Mouse (Mus musculus): Measurements from ENCODE around the gene C530008M17Rik. TPM values are rescaled to one million over a fixed set of nuclear protein-coding genes. Genes with fewer than 3 reads are reported as not detected.

The C530008M17Rik gene
- polyA plus RNA-seq, 1 experiment from 2014 or later: 36.1 TPM

GRCm38 (mm10) chr5:76651151-76651725, 5.1 kb upstream of the C530008M17Rik start:
- Histone ChIP-seq H3K36me3 (ENCODE audit: control insufficient read depth, insufficient read depth, low read length) (no peaks in the 10 kb centered on the region), H3K9me3 (ENCODE audit: control insufficient read depth, low read length) (no peaks in the 10 kb centered on the region), H3K9ac (ENCODE audit: low read length) (no peak overlapping the region), H3K27ac (replicated peaks in 1 of 2; ENCODE audit: control insufficient read depth in 1 of 2, insufficient read depth in 1 of 2, low read depth in 2 of 2, low read length in 2 of 2) (no peak overlapping the region), H3K4me3 (ENCODE audit: control insufficient read depth in 1 of 2, insufficient read depth in 1 of 2, low read depth in 1 of 2, low read length in 2 of 2) (no peak overlapping the region), H3K4me2 (ENCODE audit: low read length) (no peak overlapping the region), H3K27me3 (ENCODE audit: control insufficient read depth, insufficient read depth, low read length) (no peaks in the 10 kb centered on the region), H3K4me1 (ENCODE audit: control insufficient read depth in 2 of 2, insufficient read depth in 2 of 2, low read length in 2 of 2) (no peaks in the 10 kb centered on the region)
- 65% methylated on average over 5 of the region's 5 CpGs for WGBS
- ATAC-seq (ENCODE audit: insufficient number of reproducible peaks, insufficient read depth, low FRiP score, low read depth): no peak

- peak overlapping the region; percentile 83 for H3K9ac ChIP-seq (ENCODE audit: low read length)
- under 1% methylated on average over 75 of the region's 80 CpGs for WGBS
- H3K36me3 ChIP-seq (ENCODE audit: control insufficient read depth, insufficient read depth, low read length): no peaks in the 10 kb centered on the region
- peak overlapping the region; percentile 99 for H3K4me2 ChIP-seq (ENCODE audit: low read length)
- H3K4me1 ChIP-seq (ENCODE audit: control insufficient read depth in 2 of 2, insufficient read depth in 2 of 2, low read length in 2 of 2): peaks cover 2% of the 10 kb centered on the region in 2 experiments; a peak in 1 of 4 replicates
- no peaks in the 10 kb centered on the region for H3K9me3 ChIP-seq (ENCODE audit: control insufficient read depth, low read length)
- no peaks in the 10 kb centered on the region; the same call in 1 of the 2 replicates for H3K27me3 ChIP-seq (ENCODE audit: control insufficient read depth, insufficient read depth, low read length)
- ATAC-seq (ENCODE audit: insufficient number of reproducible peaks, insufficient read depth, low FRiP score, low read depth): peak; percentile 81
- peak overlapping the region; percentile 65 to 75 for H3K4me3 ChIP-seq (ENCODE audit: control insufficient read depth in 1 of 2, insufficient read depth in 1 of 2, low read depth in 1 of 2, low read length in 2 of 2)
- H3K27ac ChIP-seq (replicated peaks in 1 of 2; ENCODE audit: control insufficient read depth in 1 of 2, insufficient read depth in 1 of 2, low read depth in 2 of 2, low read length in 2 of 2): no peak overlapping the region
Measured at GRCm38 (mm10) chr5:76657245-76658083, 1.2 kb downstream of the C530008M17Rik start.

GRCm38 (mm10) chr5:76658084-76658934, 2.0 kb downstream of the C530008M17Rik start:
- Histone ChIP-seq H3K4me3 (ENCODE audit: control insufficient read depth in 1 of 2, insufficient read depth in 1 of 2, low read depth in 1 of 2, low read length in 2 of 2) (peak overlapping the region; percentile 65 to 75), H3K9ac (ENCODE audit: low read length) (peak overlapping the region; percentile 83), H3K4me1 (ENCODE audit: control insufficient read depth in 2 of 2, insufficient read depth in 2 of 2, low read length in 2 of 2) (peaks cover 2% of the 10 kb centered on the region in 2 experiments; a peak in 1 of 4 replicates), H3K4me2 (ENCODE audit: low read length) (peak overlapping the region; percentile 99), H3K27me3 (ENCODE audit: control insufficient read depth, insufficient read depth, low read length) (no peaks in the 10 kb centered on the region; the same call in 1 of the 2 replicates), H3K9me3 (ENCODE audit: control insufficient read depth, low read length) (no peaks in the 10 kb centered on the region), H3K27ac (replicated peaks in 1 of 2; ENCODE audit: control insufficient read depth in 1 of 2, insufficient read depth in 1 of 2, low read depth in 2 of 2, low read length in 2 of 2) (no peak overlapping the region), H3K36me3 (ENCODE audit: control insufficient read depth, insufficient read depth, low read length) (no peaks in the 10 kb centered on the region)
- WGBS: 9% methylated on average over 38 of the region's 38 CpGs
- peak; percentile 69 for ATAC-seq (ENCODE audit: insufficient number of reproducible peaks, insufficient read depth, low FRiP score, low read depth)

GRCm38 (mm10) chr5:76659958-76660635, 3.8 kb downstream of the C530008M17Rik start:
- Histone ChIP-seq H3K36me3 (ENCODE audit: control insufficient read depth, insufficient read depth, low read length) (no peaks in the 10 kb centered on the region), H3K27me3 (ENCODE audit: control insufficient read depth, insufficient read depth, low read length) (no peaks in the 10 kb centered on the region; the same call in 1 of the 2 replicates), H3K9me3 (ENCODE audit: control insufficient read depth, low read length) (no peaks in the 10 kb centered on the region), H3K4me1 (ENCODE audit: control insufficient read depth in 2 of 2, insufficient read depth in 2 of 2, low read length in 2 of 2) (peaks cover 2% of the 10 kb centered on the region in 2 experiments; a peak in 1 of 4 replicates), H3K4me2 (ENCODE audit: low read length) (no peak overlapping the region), H3K4me3 (ENCODE audit: control insufficient read depth in 1 of 2, insufficient read depth in 1 of 2, low read depth in 1 of 2, low read length in 2 of 2) (no peak overlapping the region), H3K27ac (replicated peaks in 1 of 2; ENCODE audit: control insufficient read depth in 1 of 2, insufficient read depth in 1 of 2, low read depth in 2 of 2, low read length in 2 of 2) (no peak overlapping the region), H3K9ac (ENCODE audit: low read length) (no peak overlapping the region)
- WGBS: 88% methylated on average over 8 of the region's 8 CpGs
- ATAC-seq (ENCODE audit: insufficient number of reproducible peaks, insufficient read depth, low FRiP score, low read depth): no peak

- no peaks in the 10 kb centered on the region; the same call in 1 of the 2 replicates for H3K27me3 ChIP-seq (ENCODE audit: control insufficient read depth, insufficient read depth, low read length)
- H3K4me3 ChIP-seq (ENCODE audit: control insufficient read depth in 1 of 2, insufficient read depth in 1 of 2, low read depth in 1 of 2, low read length in 2 of 2): no peak overlapping the region
- no peak overlapping the region for H3K9ac ChIP-seq (ENCODE audit: low read length)
- WGBS: 67% methylated on average over 4 of the region's 4 CpGs
- H3K27ac ChIP-seq (replicated peaks in 1 of 2; ENCODE audit: control insufficient read depth in 1 of 2, insufficient read depth in 1 of 2, low read depth in 2 of 2, low read length in 2 of 2): no peak overlapping the region
- H3K36me3 ChIP-seq (ENCODE audit: control insufficient read depth, insufficient read depth, low read length): no peaks in the 10 kb centered on the region
- no peak overlapping the region for H3K4me2 ChIP-seq (ENCODE audit: low read length)
- no peaks in the 10 kb centered on the region for H3K9me3 ChIP-seq (ENCODE audit: control insufficient read depth, low read length)
- no peak for ATAC-seq (ENCODE audit: insufficient number of reproducible peaks, insufficient read depth, low FRiP score, low read depth)
- peaks cover 2% of the 10 kb centered on the region in 2 experiments; a peak in 1 of 4 replicates for H3K4me1 ChIP-seq (ENCODE audit: control insufficient read depth in 2 of 2, insufficient read depth in 2 of 2, low read length in 2 of 2)
Measured at GRCm38 (mm10) chr5:76661310-76661709, 5.0 kb downstream of the C530008M17Rik start.

GRCm38 (mm10) chr5:76664936-76665335, 8.6 kb downstream of the C530008M17Rik start:
- Histone ChIP-seq H3K4me2 (ENCODE audit: low read length) (no peak overlapping the region), H3K4me3 (ENCODE audit: control insufficient read depth in 1 of 2, insufficient read depth in 1 of 2, low read depth in 1 of 2, low read length in 2 of 2) (no peak overlapping the region), H3K27me3 (ENCODE audit: control insufficient read depth, insufficient read depth, low read length) (no peaks in the 10 kb centered on the region), H3K27ac (replicated peaks in 1 of 2; ENCODE audit: control insufficient read depth in 1 of 2, insufficient read depth in 1 of 2, low read depth in 2 of 2, low read length in 2 of 2) (no peak overlapping the region), H3K4me1 (ENCODE audit: control insufficient read depth in 2 of 2, insufficient read depth in 2 of 2, low read length in 2 of 2) (no peaks in the 10 kb centered on the region), H3K9ac (ENCODE audit: low read length) (no peak overlapping the region), H3K9me3 (ENCODE audit: control insufficient read depth, low read length) (no peaks in the 10 kb centered on the region), H3K36me3 (ENCODE audit: control insufficient read depth, insufficient read depth, low read length) (no peaks in the 10 kb centered on the region)
- ATAC-seq (ENCODE audit: insufficient number of reproducible peaks, insufficient read depth, low FRiP score, low read depth): no peak
- WGBS: 82% methylated on average over 7 of the region's 7 CpGs

GRCm38 (mm10) chr5:76665421-76665820, 9.1 kb downstream of the C530008M17Rik start:
- no peak overlapping the region for H3K27ac ChIP-seq (replicated peaks in 1 of 2; ENCODE audit: control insufficient read depth in 1 of 2, insufficient read depth in 1 of 2, low read depth in 2 of 2, low read length in 2 of 2)
- H3K4me3 ChIP-seq (ENCODE audit: control insufficient read depth in 1 of 2, insufficient read depth in 1 of 2, low read depth in 1 of 2, low read length in 2 of 2): no peak overlapping the region
- H3K4me2 ChIP-seq (ENCODE audit: low read length): no peak overlapping the region
- H3K9me3 ChIP-seq (ENCODE audit: control insufficient read depth, low read length): no peaks in the 10 kb centered on the region
- H3K36me3 ChIP-seq (ENCODE audit: control insufficient read depth, insufficient read depth, low read length): no peaks in the 10 kb centered on the region
- H3K9ac ChIP-seq (ENCODE audit: low read length): no peak overlapping the region
- no peaks in the 10 kb centered on the region for H3K27me3 ChIP-seq (ENCODE audit: control insufficient read depth, insufficient read depth, low read length)
- no peak for ATAC-seq (ENCODE audit: insufficient number of reproducible peaks, insufficient read depth, low FRiP score, low read depth)
- 52% methylated on average over 7 of the region's 7 CpGs for whole genome bisulfite sequencing
- H3K4me1 ChIP-seq (ENCODE audit: control insufficient read depth in 2 of 2, insufficient read depth in 2 of 2, low read length in 2 of 2): no peaks in the 10 kb centered on the region

Measured in heart, embryonic 14.5 days (tissue).